Mouse (Mus musculus) MEL (cell line): ENCODE results near the gene D130040H23Rik. TPM values are rescaled to one million over a fixed set of nuclear protein-coding genes. Genes with fewer than 3 reads are reported as not detected.

ENCODE experiments used
- DNase-seq: peaks from one replicate; pipeline ENCODE4 v3.0.0; 2011; ENCODE audit warnings: low read depth, low spot score
- H3K27ac ChIP-seq: 2 replicates; pipeline ENCODE4 v1.5.1; 2012; ENCODE audit warnings: low read depth, mild to moderate bottlenecking, control low read depth, low read length, moderate library complexity; ENCODE audit not compliant: control insufficient read depth
- H3K27me3 ChIP-seq, 2 experiments: fragments of 150-350 bp in 1 of 2; sonication (generic) in 1 of 2; 2 replicates each; pipeline ENCODE4 v1.6.1; 2012; ENCODE audit warnings: low read length in 2 of 2, mild to moderate bottlenecking in 2 of 2, improper control_type of control experiment in 1 of 2, moderate library complexity in 1 of 2; ENCODE audit not compliant: insufficient read depth in 2 of 2, control insufficient read depth in 1 of 2
- H3K36me3 ChIP-seq, 2 experiments: 2 replicates each; pipeline ENCODE4 v1.6.1; 2012 to 2014; ENCODE audit warnings: low read length in 2 of 2, improper control_type of control experiment in 1 of 2, inconsistent platforms in 1 of 2, mild to moderate bottlenecking in 1 of 2; ENCODE audit not compliant: insufficient read depth in 2 of 2, control insufficient read depth in 1 of 2
- H3K4me1 ChIP-seq, 2 experiments: fragments of 150-350 bp in 1 of 2; sonication (generic) in 1 of 2; 2 replicates each; pipeline ENCODE4 v1.6.1; 2012; ENCODE audit warnings: low read length in 2 of 2, improper control_type of control experiment in 1 of 2, mild to moderate bottlenecking in 1 of 2; ENCODE audit not compliant: insufficient read depth in 2 of 2, control insufficient read depth in 1 of 2
- H3K4me3 ChIP-seq, 2 experiments: fragments of 150-350 bp in 1 of 2; sonication (generic) in 1 of 2; 2 replicates each; pipeline ENCODE4 v1.5.1; 2012; ENCODE audit warnings: low read depth in 2 of 2, low read length in 2 of 2, mild to moderate bottlenecking in 2 of 2, moderate library complexity in 2 of 2, control low read depth in 1 of 2, improper control_type of control experiment in 1 of 2; ENCODE audit not compliant: control insufficient read depth in 1 of 2, insufficient read depth in 1 of 2
- H3K79me2 ChIP-seq: 2 replicates; pipeline ENCODE4 v1.6.1; 2012; ENCODE audit warnings: mild to moderate bottlenecking, low read length, moderate library complexity; ENCODE audit not compliant: control insufficient read depth, poor library complexity, insufficient read depth
- H3K9ac ChIP-seq: 2 replicates; pipeline ENCODE4 v1.6.1; 2012; ENCODE audit warnings: low read depth, mild to moderate bottlenecking, control low read depth, low read length, moderate library complexity; ENCODE audit not compliant: control insufficient read depth, poor library complexity, severe bottlenecking
- H3K9me3 ChIP-seq: fragments of 150-350 bp; sonication (generic); replicated peaks from 2 replicates; pipeline ENCODE4 v1.6.1; 2012; ENCODE audit warnings: mild to moderate bottlenecking, low read length, improper control_type of control experiment, moderate library complexity; ENCODE audit not compliant: insufficient read depth
- BHLHE40 ChIP-seq: IDR thresholded peaks from 2 replicates; pipeline ENCODE4 v1.6.1; 2012; ENCODE audit warnings: low read depth, mild to moderate bottlenecking, inconsistent platforms, low read length, improper control_type of control experiment, borderline replicate concordance
- CTCF ChIP-seq, 3 experiments: IDR thresholded peaks in 2 of 3; conservative IDR thresholded peaks in 1 of 3; 2 replicates each; pipeline ENCODE4 v1.5.1; 2011 to 2012; ENCODE audit warnings: low read length in 3 of 3, low read depth in 2 of 3, mild to moderate bottlenecking in 2 of 3, improper control_type of control experiment in 1 of 3, inconsistent platforms in 1 of 3, mixed read lengths in 1 of 3, moderate library complexity in 1 of 3; ENCODE audit not compliant: control insufficient read depth in 1 of 3, insufficient read depth in 1 of 3, poor library complexity in 1 of 3, severe bottlenecking in 1 of 3
- ETS1 ChIP-seq: IDR thresholded peaks from 2 replicates; pipeline ENCODE4 v1.6.1; 2012; ENCODE audit warnings: low read depth, mild to moderate bottlenecking, inconsistent platforms, low read length, improper control_type of control experiment, moderate library complexity
- GATA1 ChIP-seq: IDR thresholded peaks from 2 replicates; pipeline ENCODE4 v1.6.1; 2011; ENCODE audit warnings: low read depth, low read length, improper control_type of control experiment
- KAT2A ChIP-seq: conservative IDR thresholded peaks from 2 replicates; pipeline ENCODE4 v1.6.1; 2012; ENCODE audit warnings: low read depth, low read length, improper control_type of control experiment, inconsistent platforms
- MAFK ChIP-seq: IDR thresholded peaks from 2 replicates; pipeline ENCODE4 v1.6.1; 2011; ENCODE audit warnings: low read depth, mild to moderate bottlenecking, low read length, improper control_type of control experiment, borderline replicate concordance
- MAX ChIP-seq: IDR thresholded peaks from 2 replicates; pipeline ENCODE4 v1.6.1; 2011; ENCODE audit warnings: low read length, improper control_type of control experiment
- MAZ ChIP-seq: IDR thresholded peaks from 2 replicates; pipeline ENCODE4 v1.6.1; 2012; ENCODE audit warnings: low read depth, mild to moderate bottlenecking, inconsistent platforms, low read length, improper control_type of control experiment
- MEF2A ChIP-seq: IDR thresholded peaks from 2 replicates; pipeline ENCODE4 v1.6.1; 2014; ENCODE audit warnings: low read depth, mild to moderate bottlenecking, inconsistent platforms, low read length, improper control_type of control experiment; ENCODE audit not compliant: poor library complexity, insufficient replicate concordance, severe bottlenecking; ENCODE audit errors: extremely low read depth
- MYB ChIP-seq: IDR thresholded peaks from 2 replicates; pipeline ENCODE4 v1.6.1; 2011; ENCODE audit warnings: mild to moderate bottlenecking, low read depth, low read length, improper control_type of control experiment
- NELFE ChIP-seq: IDR thresholded peaks from 2 replicates; pipeline ENCODE4 v1.6.1; 2011; ENCODE audit warnings: low read depth, low read length, improper control_type of control experiment
- POLR2A ChIP-seq, 2 experiments: IDR thresholded peaks; 2 replicates each; pipeline ENCODE4 v1.6.1; 2011 to 2012; ENCODE audit warnings: low read length in 2 of 2, mild to moderate bottlenecking in 2 of 2, control low read depth in 1 of 2, improper control_type of control experiment in 1 of 2, low read depth in 1 of 2, moderate library complexity in 1 of 2; ENCODE audit not compliant: control insufficient read depth in 1 of 2, insufficient read depth in 1 of 2, poor library complexity in 1 of 2
- POLR2AphosphoS2 ChIP-seq: IDR thresholded peaks from 2 replicates; pipeline ENCODE4 v1.6.1; 2011; ENCODE audit warnings: low read length, improper control_type of control experiment
- POLR2AphosphoS5 ChIP-seq: IDR thresholded peaks from 2 replicates; pipeline ENCODE4 v1.6.1; 2012; ENCODE audit warnings: low read depth, borderline replicate concordance, mild to moderate bottlenecking, inconsistent platforms, low read length, moderate library complexity, mixed read lengths
- RAD21 ChIP-seq: IDR thresholded peaks from 2 replicates; pipeline ENCODE4 v1.6.1; 2011; ENCODE audit warnings: mild to moderate bottlenecking, low read depth, low read length, improper control_type of control experiment
- SMC3 ChIP-seq: IDR thresholded peaks from 2 replicates; pipeline ENCODE4 v1.6.1; 2011; ENCODE audit warnings: low read depth, low read length, improper control_type of control experiment
- TCF12 ChIP-seq: IDR thresholded peaks from 2 replicates; pipeline ENCODE4 v1.6.1; 2014; ENCODE audit warnings: low read depth, mild to moderate bottlenecking, inconsistent platforms, low read length, improper control_type of control experiment, moderate library complexity
- USF1 ChIP-seq: IDR thresholded peaks from 2 replicates; pipeline ENCODE4 v1.6.1; 2014; ENCODE audit warnings: low read depth, mild to moderate bottlenecking, inconsistent platforms, low read length, improper control_type of control experiment, moderate library complexity
- ZC3H11A ChIP-seq: IDR thresholded peaks from 2 replicates; pipeline ENCODE4 v1.6.1; 2012; ENCODE audit warnings: low read depth, mild to moderate bottlenecking, inconsistent platforms, low read length, improper control_type of control experiment
- polyA plus RNA-seq, 2 experiments: library from polyadenylated mRNA; stranded (reverse) in 1 of 2; unstranded in 1 of 2; fragments of >175 nt in 1 of 2; fragments of >200 nt in 1 of 2; gene quantifications; 2 replicates each; pipeline versions ENCODE4 v1.2.1 to v1.2.4; 2012; ENCODE audit warnings: low replicate concordance in 2 of 2, low read depth in 1 of 2; ENCODE audit not compliant: insufficient read length in 2 of 2, insufficient read depth in 1 of 2, missing spikeins in 1 of 2
- total RNA-seq: library from RNA; depleted of rRNA; stranded (reverse); fragments of 300-350 nt; gene quantifications from 2 replicates; pipeline ENCODE4 v1.2.3, GENCODE M21; 2012

D130040H23Rik gene
- total and polyA plus RNA-seq, 3 experiments, result 0.08 TPM; not detected in 2

GRCm38 (mm10) chr8:69242541-69242940, 28.3 kb upstream of the D130040H23Rik start:
- H3K27ac ChIP-seq, result no peak overlapping the region
- no peaks in the 10 kb centered on the region for H3K27me3 ChIP-seq
- no peak overlapping the region for H3K4me3 ChIP-seq
- no peak overlapping the region for H3K9ac ChIP-seq
- H3K9me3 ChIP-seq, result no peaks in the 10 kb centered on the region
- TF ChIP-seq BHLHE40 (no peak), GATA1 (no peak), MAFK (no peak), KAT2A (no peak)
- no peak for DNase-seq
- no peaks in the 10 kb centered on the region for H3K79me2 ChIP-seq
- no peaks in the 10 kb centered on the region for H3K36me3 ChIP-seq
- no peaks in the 10 kb centered on the region for H3K4me1 ChIP-seq

- Histone ChIP-seq H3K79me2 (no peaks in the 10 kb centered on the region), H3K36me3 (no peaks in the 10 kb centered on the region), H3K4me1 (no peaks in the 10 kb centered on the region), H3K27ac (no peak overlapping the region), H3K27me3 (peaks cover 0 to 1% of the 10 kb centered on the region in 2 experiments; a peak in 1 of 4 replicates), H3K4me3 (no peak overlapping the region), H3K9me3 (no peaks in the 10 kb centered on the region), H3K9ac (no peak overlapping the region)
- no peak for TF ChIP-seq BHLHE40
- TF ChIP-seq MEF2A, result no peak
- TF ChIP-seq MAX, result no peak
- TF ChIP-seq ETS1, result no peak
- peak; percentile 32 for TF ChIP-seq RAD21
- TF ChIP-seq NELFE, result no peak
- TF ChIP-seq CTCF (IDR thresholded peaks at IDR 0.05 in 2 of 3, conservative IDR thresholded peaks at IDR 0.05 in 1 of 3; ENCODE audit: control insufficient read depth in 1 of 3, insufficient read depth in 1 of 3, low read depth in 2 of 3, low read length in 3 of 3, poor library complexity in 1 of 3, severe bottlenecking in 1 of 3), result peak in 1 of 3 experiments; percentile 28; a peak in 2 of 6 replicates
- TF ChIP-seq MAZ, result no peak
- no peak for TF ChIP-seq POLR2AphosphoS5
- no peak for TF ChIP-seq POLR2AphosphoS2
- no peak for TF ChIP-seq USF1
- TF ChIP-seq SMC3, result peak; percentile 22; the same call in 1 of the 2 replicates
- no peak for TF ChIP-seq MYB
- no peak for TF ChIP-seq TCF12
- no peak for TF ChIP-seq POLR2A (IDR thresholded peaks at IDR 0.05; ENCODE audit: control insufficient read depth in 1 of 2, insufficient read depth in 1 of 2, low read depth in 1 of 2, low read length in 2 of 2, poor library complexity in 1 of 2)
- no peak for TF ChIP-seq MAFK
- no peak for TF ChIP-seq ZC3H11A
- DNase-seq, result peak; percentile 18
Measured at GRCm38 (mm10) chr8:69268525-69268924, 2.4 kb upstream of the D130040H23Rik start.
